22 mouse cellular contexts compared by ENCODE assay signal in genomic region chr14:21916671-21917070, GRCm38 (mm10).
"Had no signal": no experiment of that assay in that cellular context is flagged by ENCODE, and none has a peak within 500 bp of the region (broad histone marks: within the 10 kb centered on the region; RNA-seq: fewer than 3 reads in every experiment).

No protein-coding gene starts in this region.

- H3K4me1 ChIP-seq: hindbrain, embryonic 10.5 days; hindbrain, embryonic 12.5 days; intestine, embryonic 15.5 days; limb, embryonic 13.5 days; limb, embryonic 15.5 days; liver, embryonic 12.5 days had no signal

- H3K36me3 ChIP-seq: heart, embryonic 10.5 days; heart, embryonic 12.5 days; hindbrain, embryonic 10.5 days; hindbrain, embryonic 12.5 days; intestine, embryonic 15.5 days; limb, embryonic 13.5 days; limb, embryonic 15.5 days; liver, embryonic 12.5 days had no signal

- H3K4me3 ChIP-seq: gastrocnemius, adult 2 months; heart, embryonic 10.5 days; heart, embryonic 12.5 days; hindbrain, embryonic 10.5 days; hindbrain, embryonic 12.5 days; intestine, embryonic 15.5 days; layer of hippocampus, adult 2 months; left cerebral cortex, adult 2 months; limb, embryonic 13.5 days; limb, embryonic 15.5 days; liver, embryonic 12.5 days had no signal

- H3K9ac ChIP-seq: heart, embryonic 12.5 days; hindbrain, embryonic 12.5 days; hindbrain, embryonic 14.5 days; intestine, embryonic 15.5 days; limb, embryonic 13.5 days; limb, embryonic 15.5 days; liver, embryonic 12.5 days; liver, embryonic 14.5 days had no signal

- H3K27me3 ChIP-seq: heart, embryonic 12.5 days; hindbrain, embryonic 12.5 days; intestine, embryonic 15.5 days; limb, embryonic 13.5 days; limb, embryonic 15.5 days; liver, embryonic 12.5 days had no signal

- DNase-seq: gastrocnemius, adult 2 months; gastrocnemius, postnatal 10 days; gastrocnemius, postnatal 25 days; heart, postnatal 10 days; heart, postnatal 4 days; kidney, adult 18-20 months; kidney, adult 8-10 months; kidney, postnatal 10 days; kidney, postnatal 25 days; kidney, postnatal 4 days had no signal

- H3K27ac ChIP-seq: gastrocnemius, adult 2 months; heart, embryonic 10.5 days; hindbrain, embryonic 10.5 days; hindbrain, embryonic 12.5 days; hindbrain, embryonic 14.5 days; intestine, embryonic 15.5 days; layer of hippocampus, adult 2 months; left cerebral cortex, adult 2 months; limb, embryonic 13.5 days; limb, embryonic 15.5 days; liver, embryonic 12.5 days; liver, embryonic 14.5 days had no signal
